8 mouse cellular contexts compared by ENCODE assay signal in genomic region chr1:36546888-36547471, GRCm38 (mm10). TPM values are rescaled to one million over a fixed set of nuclear protein-coding genes. Genes with fewer than 3 reads are reported as not detected.
DNase-seq lines count a peak whose midpoint lies in the region; ATAC-seq and TF ChIP-seq lines count a peak whose summit lies in the region.

Gene Ankrd39, minus strand, starts transcription at chr1:36547445.

- H3K4me2 ChIP-seq in forebrain, embryonic 15.5 days (replicated peaks), result peak within 1 kb of the TSS; percentile 64

- peaks cover 2 to 7% of the 10 kb centered on the region in 2 experiments; a peak in 1 of 4 replicates for H3K4me1 ChIP-seq in ES-E14 (ENCODE audit: control insufficient read depth in 2 of 2, insufficient read depth in 2 of 2, low read length in 2 of 2, poor library complexity in 1 of 2)
- peaks cover 43% of the 10 kb centered on the region for H3K4me1 ChIP-seq in forebrain, embryonic 15.5 days
- H3K4me1 ChIP-seq in lung, adult 2 months (ENCODE audit: control insufficient read depth, insufficient read depth, low read length), result 0 out of 2 replicates have a peak, but pooled peaks cover 6% of the 10 kb centered on the region

- peak within 1 kb of the TSS; percentile 77 to 87 for H3K4me3 ChIP-seq in ES-E14 (ENCODE audit: insufficient read depth in 1 of 2, low read depth in 1 of 2, low read length in 2 of 2, poor library complexity in 1 of 2, severe bottlenecking in 1 of 2)
- H3K4me3 ChIP-seq in forebrain, embryonic 15.5 days, result peak within 1 kb of the TSS; percentile 57
- H3K4me3 ChIP-seq in lung, adult 2 months (replicated peaks; ENCODE audit: extremely low read depth, low read depth, low read length), result peak within 1 kb of the TSS; percentile 68

- in situ Hi-C loops in ES-E14 (cut with MboI; ENCODE audit: low sequenced_read_pairs in 2 of 2, unreplicated experiment in 2 of 2), result loop anchor here in 1 of 2 experiments (5.0 kb wide), 1 partner anchor 75 kb away; no protein-coding TSS in a partner anchor

- H3K9me3 ChIP-seq in ES-E14 (ENCODE audit: control insufficient read depth, insufficient read depth, low read depth, low read length), result no peaks in the 10 kb centered on the region
- H3K9me3 ChIP-seq in forebrain, embryonic 15.5 days, result no peaks in the 10 kb centered on the region

- DNase-seq in ES-E14 (ENCODE audit: low read depth, low spot score), result peak; percentile 99
- DNase-seq in cerebellum, adult 11-12 months, result peak; percentile 99
- peak; percentile 97 for DNase-seq in heart, postnatal 25 days (ENCODE audit: low spot score)
- peak; percentile 97 to 99 for DNase-seq in layer of hippocampus, adult 18-20 months (ENCODE audit: low spot score in 2 of 2)
- peak; percentile 96 for DNase-seq in lung, adult 2 months
- DNase-seq in thymus, adult 18-20 months, result peak; percentile 96 to 97

- TF ChIP-seq CTCF in lung, adult 2 months (IDR thresholded peaks at IDR 0.05; ENCODE audit: insufficient read depth, low read length), result peak; percentile 96

- peak; percentile 97 for ATAC-seq in forebrain, embryonic 15.5 days (replicated peaks)
- ATAC-seq in neutrophil, adult 5-6 weeks (ENCODE audit: extremely low read depth, insufficient number of reproducible peaks, low FRiP score, poor library complexity, severe bottlenecking), result peak; percentile 98

- WGBS in forebrain, embryonic 15.5 days, result under 1% methylated on average over 43 of the region's 43 CpGs
- under 1% methylated on average over 43 of the region's 43 CpGs for WGBS in lung, adult 2 months

- H3K36me3 ChIP-seq in ES-E14 (ENCODE audit: control insufficient read depth, insufficient read depth, low read length, poor library complexity, severe bottlenecking), result peaks cover 24% of the 10 kb centered on the region
- peaks cover 31% of the 10 kb centered on the region for H3K36me3 ChIP-seq in forebrain, embryonic 15.5 days

- TF ChIP-seq POLR2A in lung, adult 2 months (IDR thresholded peaks at IDR 0.05; ENCODE audit: borderline replicate concordance, extremely low read depth, low read depth, low read length), result peak; percentile 79; the same call in 1 of the 2 replicates

- no peaks in the 10 kb centered on the region for H3K27me3 ChIP-seq in forebrain, embryonic 15.5 days

- intact Hi-C loops in heart, postnatal 25 days (cut with DNase I), result loop anchor here (1.0 to 2.0 kb wide), 2 partner anchors 88 to 118 kb away; no protein-coding TSS in a partner anchor

- peak within 1 kb of the TSS; percentile 83 for H3K9ac ChIP-seq in ES-E14 (ENCODE audit: insufficient read depth, low read depth, low read length, poor library complexity, severe bottlenecking)
- peak within 1 kb of the TSS; percentile 76 for H3K9ac ChIP-seq in forebrain, embryonic 15.5 days (replicated peaks)

- H3K27ac ChIP-seq in ES-E14 (ENCODE audit: insufficient read depth, low read depth, low read length, poor library complexity, severe bottlenecking), result no peak within 1 kb of the TSS
- H3K27ac ChIP-seq in forebrain, embryonic 15.5 days (replicated peaks), result peak within 1 kb of the TSS; percentile 80

TF ChIP-seq in ES-E14, 5 proteins besides CTCF, POLR2A, EP300 and RAD21:
- peak; percentile 88 for TF ChIP-seq CHD2 (IDR thresholded peaks at IDR 0.05; ENCODE audit: low read depth, low read length)
- peak; percentile 97 for TF ChIP-seq ZC3H11A (IDR thresholded peaks at IDR 0.05; ENCODE audit: borderline replicate concordance, low read depth, low read length)
- no peak for TF ChIP-seq ZNF384 (IDR thresholded peaks at IDR 0.05; ENCODE audit: low read depth, low read length)

RNA-seq across cellular contexts. Expression of gene Ankrd39, which starts in this region (rescaled TPM):
- total RNA-seq in ES-E14 (2012; rRNA removed), result 11.3 and 15.7 TPM in 2 replicates
- 18.2 and 19.2 TPM in 2 replicates for polyA plus RNA-seq in forebrain, embryonic 15.5 days (2015; fragmentation: Nextera tagmentation; extraction: Ambion mirVana)
- 1 to 10 TPM; 5.6 to 8.1 TPM for total RNA-seq in heart, postnatal 25 days (2021)
- total RNA-seq in layer of hippocampus, adult 18-20 months (2021), result 10 to 100 TPM; 11.1 TPM
- polyA plus RNA-seq in lung, adult 2 months (2012; rRNA removed), result 22.1 and 22.8 TPM in 2 replicates
- total RNA-seq in neutrophil, adult 5-6 weeks (2017), result 11.8 and 12.2 TPM in 2 replicates
